Mouse (Mus musculus) liver, embryonic 14.5 days (tissue): ENCODE data around the gene Olig3. TPM values are rescaled to one million over a fixed set of nuclear protein-coding genes. Genes with fewer than 3 reads are reported as not detected.

Source experiments
- ATAC-seq: fragments of 200-750 bp; cut with Nextera tagmentation; 2 replicates; pipeline ENCODE4 v1.8.0; 2017; ENCODE audit warnings: moderate number of reproducible peaks, mild to moderate bottlenecking, moderate library complexity; ENCODE audit not compliant: insufficient read depth
- DNase-seq, 3 experiments: peaks; one replicate each; pipeline ENCODE4 v3.0.0-alpha.2; 2012 to 2013; ENCODE audit warnings: low read depth in 3 of 3, low spot score in 3 of 3
- H3K27ac ChIP-seq: fragments of 300-500 bp; sonication (generic); 2 replicates; pipeline ENCODE4 v1.5.1; 2014; ENCODE audit warnings: moderate library complexity, mild to moderate bottlenecking, control low read depth, inconsistent platforms
- H3K27me3 ChIP-seq: fragments of 300-500 bp; sonication (generic); 2 replicates; pipeline ENCODE4 v1.6.1; 2014; ENCODE audit warnings: mild to moderate bottlenecking, low read length, moderate library complexity; ENCODE audit not compliant: control insufficient read depth, insufficient read depth
- H3K36me3 ChIP-seq: fragments of 300-500 bp; sonication (generic); replicated peaks from 2 replicates; pipeline ENCODE4 v1.6.1; 2014; ENCODE audit warnings: low read depth; ENCODE audit not compliant: control insufficient read depth, insufficient read depth
- H3K4me1 ChIP-seq, 2 experiments: fragments of 200-500 bp in 1 of 2; fragments of 300-500 bp in 1 of 2; sonication (generic) in 1 of 2; replicated peaks; 2 replicates each; pipeline ENCODE4 v1.6.1; 2012 to 2014; ENCODE audit warnings: antibody characterized with exemption in 1 of 2, inconsistent platforms in 1 of 2, low read length in 1 of 2; ENCODE audit not compliant: control insufficient read depth in 2 of 2, insufficient read depth in 2 of 2
- H3K4me2 ChIP-seq: fragments of 300-500 bp; sonication (generic); 2 replicates; pipeline ENCODE4 v1.6.1; 2014; ENCODE audit warnings: low read depth, mild to moderate bottlenecking, control low read depth, moderate library complexity
- H3K4me3 ChIP-seq, 2 experiments: fragments of 200-500 bp in 1 of 2; fragments of 300-500 bp in 1 of 2; sonication (generic) in 1 of 2; 2 replicates each; pipeline ENCODE4 v1.5.1; 2012 to 2014; ENCODE audit warnings: low read depth in 2 of 2, low read length in 2 of 2, mild to moderate bottlenecking in 2 of 2, control low read depth in 1 of 2, inconsistent platforms in 1 of 2, moderate library complexity in 1 of 2; ENCODE audit not compliant: insufficient read depth in 1 of 2
- H3K9ac ChIP-seq: fragments of 300-500 bp; sonication (generic); replicated peaks from 2 replicates; pipeline ENCODE4 v1.6.1; 2014; ENCODE audit warnings: mild to moderate bottlenecking, control low read depth, moderate library complexity
- H3K9me3 ChIP-seq: fragments of 300-500 bp; sonication (generic); 2 replicates; pipeline ENCODE4 v1.6.1; 2016; ENCODE audit warnings: low read length, mixed read lengths; ENCODE audit not compliant: control insufficient read depth
- CTCF ChIP-seq: IDR thresholded peaks from 2 replicates; pipeline ENCODE4 v1.5.1; 2016; ENCODE audit warnings: antibody characterized with exemption, low read depth, control low read depth
- EP300 ChIP-seq: IDR thresholded peaks from 2 replicates; pipeline ENCODE4 v1.6.1; 2016; ENCODE audit warnings: antibody characterized with exemption, low read depth
- WGBS: fragments of 180-500 bp; shearing (Covaris S2); extraction: QIAGEN DNeasy Blood & Tissue Kit; methylation state at CpG from one replicate; pipeline ENCODE4 v1.1.7; 2014; ENCODE audit not compliant: insufficient replicate concordance; 5-methylcytosine and 5-hydroxymethylcytosine counted together
- polyA plus RNA-seq, 2 experiments: library from polyadenylated mRNA; depleted of rRNA in 1 of 2; stranded (reverse) in 1 of 2; unstranded in 1 of 2; fragments of >200 nt; fragmentation: Nextera tagmentation in 1 of 2; extraction: Ambion mirVana in 1 of 2; gene quantifications; 2 replicates each; pipeline versions ENCODE4 v1.2.1 to v1.2.3; 2012 to 2014

Olig3 gene
- polyA plus RNA-seq, 2 experiments: not detected

- TF ChIP-seq CTCF (no peak), EP300 (no peak)
- Histone ChIP-seq H3K4me2 (no peak overlapping the region), H3K27me3 (no peaks in the 10 kb centered on the region), H3K9me3 (no peaks in the 10 kb centered on the region), H3K4me1 (no peaks in the 10 kb centered on the region), H3K27ac (no peak overlapping the region), H3K9ac (no peak overlapping the region), H3K36me3 (no peaks in the 10 kb centered on the region), H3K4me3 (no peak overlapping the region)
- 57% methylated on average over 4 of the region's 4 CpGs for WGBS
- ATAC-seq (no peak), DNase-seq (no peak)
These were observed 35.5 kb downstream of the Olig3 start for GRCm38 (mm10) chr10:19391819-19392218.

GRCm38 (mm10) chr10:19396485-19397137, 40.3 kb downstream of the Olig3 start:
- H3K36me3 ChIP-seq: no peaks in the 10 kb centered on the region
- WGBS: 56% methylated on average over 9 of the region's 9 CpGs
- H3K4me3 ChIP-seq: no peak overlapping the region
- H3K27ac ChIP-seq: no peak overlapping the region
- no peak for ATAC-seq
- H3K27me3 ChIP-seq: no peaks in the 10 kb centered on the region
- H3K9ac ChIP-seq: no peak overlapping the region
- DNase-seq: no peak
- H3K4me2 ChIP-seq: no peak overlapping the region
- no peak for TF ChIP-seq CTCF
- no peak for TF ChIP-seq EP300
- H3K4me1 ChIP-seq: peaks cover 0 to 5% of the 10 kb centered on the region in 2 experiments; a peak in 1 of 4 replicates
- no peaks in the 10 kb centered on the region for H3K9me3 ChIP-seq

GRCm38 (mm10) chr10:19397396-19397795, 41.1 kb downstream of the Olig3 start:
- H3K9me3 ChIP-seq: no peaks in the 10 kb centered on the region
- H3K9ac ChIP-seq: no peak overlapping the region
- TF ChIP-seq CTCF (no peak), EP300 (peak; percentile 44; the same call in 1 of the 2 replicates)
- peak; percentile 13 to 35 (median 27) for DNase-seq
- peak; percentile 97 for ATAC-seq
- no peaks in the 10 kb centered on the region for H3K27me3 ChIP-seq
- H3K36me3 ChIP-seq: no peaks in the 10 kb centered on the region
- WGBS: 19% methylated on average over 12 of the region's 12 CpGs
- no peak overlapping the region for H3K4me3 ChIP-seq
- peaks cover 0 to 5% of the 10 kb centered on the region in 2 experiments; a peak in 1 of 4 replicates for H3K4me1 ChIP-seq
- H3K27ac ChIP-seq: no peak overlapping the region
- H3K4me2 ChIP-seq: no peak overlapping the region

GRCm38 (mm10) chr10:19401136-19401535, 44.8 kb downstream of the Olig3 start:
- Histone ChIP-seq H3K27ac (no peak overlapping the region), H3K9me3 (no peaks in the 10 kb centered on the region), H3K27me3 (no peaks in the 10 kb centered on the region; the same call in 1 of the 2 replicates), H3K36me3 (no peaks in the 10 kb centered on the region), H3K9ac (no peak overlapping the region), H3K4me2 (no peak overlapping the region), H3K4me3 (no peak overlapping the region), H3K4me1 (peaks cover 0 to 5% of the 10 kb centered on the region in 2 experiments; a peak in 1 of 4 replicates)
- no peak for DNase-seq
- TF ChIP-seq EP300: no peak
- no peak for TF ChIP-seq CTCF
- no peak for ATAC-seq
- 52% methylated on average over 5 of the region's 5 CpGs for WGBS

GRCm38 (mm10) chr10:19404401-19404800, 48.1 kb downstream of the Olig3 start:
- Histone ChIP-seq H3K4me1 (no peaks in the 10 kb centered on the region), H3K36me3 (no peaks in the 10 kb centered on the region), H3K9me3 (no peaks in the 10 kb centered on the region), H3K27ac (no peak overlapping the region), H3K27me3 (no peaks in the 10 kb centered on the region; the same call in 1 of the 2 replicates), H3K4me3 (no peak overlapping the region), H3K9ac (no peak overlapping the region), H3K4me2 (no peak overlapping the region)
- DNase-seq (no peak), ATAC-seq (no peak)
- 11% methylated on average over 1 of the region's 1 CpGs for WGBS
- no peak for TF ChIP-seq CTCF
- TF ChIP-seq EP300: no peak
